24 mouse cellular contexts compared by ENCODE assay signal in genomic region chr11:116359652-116360051, GRCm38 (mm10). TPM values are rescaled to one million over a fixed set of nuclear protein-coding genes. Genes with fewer than 3 reads are reported as not detected.
DNase-seq lines count a peak whose midpoint lies in the region; ATAC-seq and TF ChIP-seq lines count a peak whose summit lies in the region.
"Had no signal": no experiment of that assay in that cellular context is flagged by ENCODE, and none has a peak within 500 bp of the region (broad histone marks: within the 10 kb centered on the region; RNA-seq: fewer than 3 reads in every experiment).

No protein-coding gene starts in this region.

- no peak overlapping the region for H3K4me2 ChIP-seq in forebrain, embryonic 13.5 days
- no peak overlapping the region for H3K4me2 ChIP-seq in forebrain, embryonic 15.5 days (replicated peaks)
- H3K4me2 ChIP-seq in hindbrain, embryonic 16.5 days (ENCODE audit: low read length), result no peak overlapping the region
- no peak overlapping the region for H3K4me2 ChIP-seq in hindbrain, embryonic 11.5 days (replicated peaks; ENCODE audit: low read depth, low read length)
- H3K4me2 ChIP-seq in midbrain, postnatal 0 days (ENCODE audit: low read depth, low read length, poor library complexity, severe bottlenecking), result no peak overlapping the region
- H3K4me2 ChIP-seq in midbrain, embryonic 11.5 days, result no peak overlapping the region
- H3K4me2 ChIP-seq: intestine, embryonic 15.5 days; limb, embryonic 13.5 days; liver, embryonic 15.5 days; midbrain, embryonic 12.5 days; stomach, embryonic 15.5 days had no signal

- H3K36me3 ChIP-seq in forebrain, embryonic 13.5 days (ENCODE audit: poor library complexity, severe bottlenecking), result peaks cover 70% of the 10 kb centered on the region
- H3K36me3 ChIP-seq in forebrain, embryonic 15.5 days, result peaks cover 38% of the 10 kb centered on the region
- peaks cover 11% of the 10 kb centered on the region for H3K36me3 ChIP-seq in hindbrain, embryonic 16.5 days (ENCODE audit: control insufficient read depth, insufficient read depth, low read length)
- H3K36me3 ChIP-seq in hindbrain, embryonic 11.5 days (ENCODE audit: control insufficient read depth, insufficient read depth, low read length), result no peaks in the 10 kb centered on the region
- peaks cover 25% of the 10 kb centered on the region for H3K36me3 ChIP-seq in midbrain, postnatal 0 days (ENCODE audit: insufficient read depth, low read length)
- H3K36me3 ChIP-seq in midbrain, embryonic 11.5 days (ENCODE audit: control insufficient read depth, insufficient read depth, low read length), result no peaks in the 10 kb centered on the region
- H3K36me3 ChIP-seq: liver, embryonic 15.5 days had no signal

- H3K27me3 ChIP-seq in forebrain, embryonic 13.5 days, result no peaks in the 10 kb centered on the region
- no peaks in the 10 kb centered on the region for H3K27me3 ChIP-seq in forebrain, embryonic 15.5 days
- no peaks in the 10 kb centered on the region for H3K27me3 ChIP-seq in hindbrain, embryonic 16.5 days (replicated peaks; ENCODE audit: control insufficient read depth, insufficient read depth, low read length)
- H3K27me3 ChIP-seq in hindbrain, embryonic 11.5 days (ENCODE audit: control insufficient read depth, insufficient read depth, low read length), result no peaks in the 10 kb centered on the region
- no peaks in the 10 kb centered on the region for H3K27me3 ChIP-seq in midbrain, postnatal 0 days (ENCODE audit: insufficient read depth, low read length)
- no peaks in the 10 kb centered on the region for H3K27me3 ChIP-seq in midbrain, embryonic 11.5 days (ENCODE audit: control insufficient read depth, insufficient read depth, low read length)
- H3K27me3 ChIP-seq: CH12.LX; intestine, embryonic 15.5 days; limb, embryonic 13.5 days; liver, embryonic 15.5 days; midbrain, embryonic 12.5 days; stomach, embryonic 15.5 days had no signal

- 0 out of 2 replicates have a peak, but pooled peaks cover 3% of the 10 kb centered on the region for H3K4me1 ChIP-seq in forebrain, embryonic 13.5 days
- no peaks in the 10 kb centered on the region for H3K4me1 ChIP-seq in forebrain, embryonic 15.5 days
- no peaks in the 10 kb centered on the region; the same call in 1 of the 2 replicates for H3K4me1 ChIP-seq in hindbrain, embryonic 16.5 days (ENCODE audit: control insufficient read depth, insufficient read depth, low read depth, low read length)
- no peaks in the 10 kb centered on the region for H3K4me1 ChIP-seq in hindbrain, embryonic 11.5 days (replicated peaks; ENCODE audit: control insufficient read depth, insufficient read depth, low read length)
- H3K4me1 ChIP-seq in midbrain, postnatal 0 days (ENCODE audit: insufficient read depth, low read length), result no peaks in the 10 kb centered on the region
- H3K4me1 ChIP-seq in midbrain, embryonic 11.5 days (ENCODE audit: control insufficient read depth, insufficient read depth, low read length), result no peaks in the 10 kb centered on the region
- H3K4me1 ChIP-seq: midbrain, embryonic 12.5 days; stomach, embryonic 15.5 days had no signal

- no peak overlapping the region for H3K9ac ChIP-seq in forebrain, embryonic 13.5 days
- H3K9ac ChIP-seq in forebrain, embryonic 15.5 days (replicated peaks), result no peak overlapping the region
- H3K9ac ChIP-seq in hindbrain, embryonic 16.5 days (ENCODE audit: low read depth, low read length), result no peak overlapping the region
- no peak overlapping the region for H3K9ac ChIP-seq in hindbrain, embryonic 11.5 days (ENCODE audit: low read depth, low read length)
- H3K9ac ChIP-seq in midbrain, postnatal 0 days (replicated peaks; ENCODE audit: low read length, poor library complexity, severe bottlenecking), result no peak overlapping the region
- H3K9ac ChIP-seq in midbrain, embryonic 11.5 days (ENCODE audit: low read length), result no peak overlapping the region
- H3K9ac ChIP-seq: forebrain, postnatal 0 days; intestine, embryonic 15.5 days; limb, embryonic 13.5 days; liver, embryonic 15.5 days; midbrain, embryonic 12.5 days; stomach, embryonic 15.5 days had no signal

- no peak for ATAC-seq in forebrain, embryonic 13.5 days
- ATAC-seq in forebrain, embryonic 15.5 days (replicated peaks), result no peak
- 0 out of 2 replicates have a peak, but pooled peaks have one; percentile 54 for ATAC-seq in hindbrain, embryonic 16.5 days
- no peak for ATAC-seq in hindbrain, embryonic 11.5 days (ENCODE audit: low FRiP score)
- ATAC-seq in midbrain, postnatal 0 days (ENCODE audit: low FRiP score), result no peak
- no peak for ATAC-seq in midbrain, embryonic 11.5 days (ENCODE audit: low FRiP score)
- ATAC-seq: forebrain, postnatal 0 days; intestine, embryonic 15.5 days; lung, postnatal 0 days had no signal

- no peak overlapping the region for H3K4me3 ChIP-seq in forebrain, embryonic 13.5 days
- no peak overlapping the region for H3K4me3 ChIP-seq in forebrain, embryonic 15.5 days
- no peak overlapping the region for H3K4me3 ChIP-seq in hindbrain, embryonic 16.5 days (ENCODE audit: low read length)
- no peak overlapping the region for H3K4me3 ChIP-seq in hindbrain, embryonic 11.5 days (ENCODE audit: low read depth, low read length)
- H3K4me3 ChIP-seq in midbrain, postnatal 0 days (ENCODE audit: low read depth, low read length), result no peak overlapping the region
- H3K4me3 ChIP-seq in midbrain, embryonic 11.5 days (ENCODE audit: low read depth, low read length), result no peak overlapping the region
- H3K4me3 ChIP-seq: intestine, embryonic 15.5 days; limb, embryonic 13.5 days; liver, embryonic 15.5 days; midbrain, embryonic 12.5 days; myocyte; stomach, embryonic 15.5 days had no signal

- 0 out of 2 replicates have a peak overlapping the region, but pooled peaks have one; percentile 19 for H3K27ac ChIP-seq in forebrain, embryonic 13.5 days
- H3K27ac ChIP-seq in forebrain, embryonic 15.5 days (replicated peaks), result no peak overlapping the region
- H3K27ac ChIP-seq in hindbrain, embryonic 16.5 days (ENCODE audit: low read depth, low read length), result 0 out of 2 replicates have a peak overlapping the region, but pooled peaks have one; percentile 18
- no peak overlapping the region for H3K27ac ChIP-seq in hindbrain, embryonic 11.5 days (ENCODE audit: low read depth, low read length)
- no peak overlapping the region for H3K27ac ChIP-seq in midbrain, postnatal 0 days (ENCODE audit: low read depth, low read length)
- no peak overlapping the region for H3K27ac ChIP-seq in midbrain, embryonic 11.5 days (ENCODE audit: low read depth, low read length)
- H3K27ac ChIP-seq: intestine, embryonic 15.5 days; limb, embryonic 13.5 days; liver, embryonic 15.5 days; midbrain, embryonic 12.5 days; stomach, embryonic 15.5 days had no signal

- DNase-seq in hindbrain, embryonic 11.5 days (ENCODE audit: low spot score), result no peak
- peak; percentile 32 for DNase-seq in midbrain, postnatal 0 days (ENCODE audit: low spot score)
- no peak for DNase-seq in midbrain, embryonic 11.5 days (ENCODE audit: low spot score, missing footprints)
- DNase-seq in thymus, postnatal 4 days, result peak; percentile 62
- DNase-seq: adrenal gland, postnatal 14 days; cerebellum, adult 11 months; forebrain, postnatal 0 days; gastrocnemius, postnatal 36 days; heart, postnatal 36 days; kidney, adult 9 months; kidney, postnatal 4 days; retina, postnatal 1 day had no signal

- WGBS in forebrain, embryonic 13.5 days, result 86% methylated on average over 12 of the region's 12 CpGs
- 80% methylated on average over 12 of the region's 12 CpGs for WGBS in forebrain, embryonic 15.5 days
- WGBS in hindbrain, embryonic 16.5 days, result 68% methylated on average over 12 of the region's 12 CpGs
- WGBS in hindbrain, embryonic 11.5 days, result 87% methylated on average over 12 of the region's 12 CpGs
- 72% methylated on average over 12 of the region's 12 CpGs for WGBS in midbrain, postnatal 0 days
- 93% methylated on average over 12 of the region's 12 CpGs for WGBS in midbrain, embryonic 11.5 days

- H3K9me3 ChIP-seq in forebrain, embryonic 13.5 days (replicated peaks), result peaks cover 5% of the 10 kb centered on the region; the same call in 1 of the 2 replicates
- H3K9me3 ChIP-seq in forebrain, embryonic 15.5 days, result no peaks in the 10 kb centered on the region
- H3K9me3 ChIP-seq in hindbrain, embryonic 16.5 days (ENCODE audit: control insufficient read depth, low read length), result no peaks in the 10 kb centered on the region
- no peaks in the 10 kb centered on the region for H3K9me3 ChIP-seq in hindbrain, embryonic 11.5 days (ENCODE audit: control insufficient read depth, low read length)
- no peaks in the 10 kb centered on the region for H3K9me3 ChIP-seq in midbrain, postnatal 0 days (ENCODE audit: low read length)
- no peaks in the 10 kb centered on the region for H3K9me3 ChIP-seq in midbrain, embryonic 11.5 days (ENCODE audit: control insufficient read depth, low read length)
- H3K9me3 ChIP-seq: intestine, embryonic 15.5 days; liver, embryonic 15.5 days; midbrain, embryonic 12.5 days; stomach, embryonic 15.5 days had no signal

- TF ChIP-seq CTCF in midbrain, postnatal 0 days (IDR thresholded peaks at IDR 0.05), result no peak

RNA-seq across cellular contexts. Expression of gene Foxj1, which starts 24.5 kb away (rescaled TPM):
- 8.1 and 10.6 TPM in 2 replicates for polyA plus RNA-seq in forebrain, embryonic 13.5 days (2015; fragmentation: Nextera tagmentation; extraction: Ambion mirVana)
- 9.5 and 14.7 TPM in 2 replicates for polyA plus RNA-seq in forebrain, embryonic 15.5 days (2015; fragmentation: Nextera tagmentation; extraction: Ambion mirVana)
- polyA plus RNA-seq in hindbrain, embryonic 16.5 days (2015; fragmentation: Nextera tagmentation; extraction: Ambion mirVana), result 13.2 and 16.2 TPM in 2 replicates
- 10.0 and 10.1 TPM in 2 replicates for polyA plus RNA-seq in hindbrain, embryonic 11.5 days (2014; fragmentation: Nextera tagmentation; extraction: Ambion mirVana)
- total RNA-seq in midbrain, postnatal 0 days (2014; rRNA removed), result 24.1 and 37.5 TPM in 2 replicates
- polyA plus RNA-seq in midbrain, postnatal 0 days (2015; fragmentation: Nextera tagmentation; extraction: Ambion mirVana), result 9.6 and 12.1 TPM in 2 replicates
- polyA plus RNA-seq in midbrain, embryonic 11.5 days (2014; fragmentation: Nextera tagmentation; extraction: Ambion mirVana), result 3.5 and 3.8 TPM in 2 replicates
- total RNA-seq: gastrocnemius, postnatal 36 days; heart, postnatal 36 days had no signal

RNA-seq across cellular contexts. Expression of gene Exoc7, which starts 52.6 kb away (rescaled TPM):
- polyA plus RNA-seq in forebrain, embryonic 13.5 days (2015; fragmentation: Nextera tagmentation; extraction: Ambion mirVana), result 88.9 and 89.2 TPM in 2 replicates
- polyA plus RNA-seq in forebrain, embryonic 15.5 days (2015; fragmentation: Nextera tagmentation; extraction: Ambion mirVana), result 109 and 114 TPM in 2 replicates
- 122 and 127 TPM in 2 replicates for polyA plus RNA-seq in hindbrain, embryonic 16.5 days (2015; fragmentation: Nextera tagmentation; extraction: Ambion mirVana)
- polyA plus RNA-seq in hindbrain, embryonic 11.5 days (2014; fragmentation: Nextera tagmentation; extraction: Ambion mirVana), result 66.2 and 68.3 TPM in 2 replicates
- 81.0 and 101 TPM in 2 replicates for total RNA-seq in midbrain, postnatal 0 days (2014; rRNA removed)
- 144 and 149 TPM in 2 replicates for polyA plus RNA-seq in midbrain, postnatal 0 days (2015; fragmentation: Nextera tagmentation; extraction: Ambion mirVana)
- 59.9 and 61.3 TPM in 2 replicates for polyA plus RNA-seq in midbrain, embryonic 11.5 days (2014; fragmentation: Nextera tagmentation; extraction: Ambion mirVana)

RNA-seq across cellular contexts. Expression of gene Rnf157, which starts 53.2 kb away (rescaled TPM):
- polyA plus RNA-seq in forebrain, embryonic 13.5 days (2015; fragmentation: Nextera tagmentation; extraction: Ambion mirVana), result 18.1 and 20.6 TPM in 2 replicates
- polyA plus RNA-seq in forebrain, embryonic 15.5 days (2015; fragmentation: Nextera tagmentation; extraction: Ambion mirVana), result 53.4 and 55.6 TPM in 2 replicates
- 27.8 and 28.5 TPM in 2 replicates for polyA plus RNA-seq in hindbrain, embryonic 16.5 days (2015; fragmentation: Nextera tagmentation; extraction: Ambion mirVana)
- polyA plus RNA-seq in hindbrain, embryonic 11.5 days (2014; fragmentation: Nextera tagmentation; extraction: Ambion mirVana), result 16.0 and 23.1 TPM in 2 replicates
- total RNA-seq in midbrain, postnatal 0 days (2014; rRNA removed), result 113 and 138 TPM in 2 replicates
- 53.7 and 57.0 TPM in 2 replicates for polyA plus RNA-seq in midbrain, postnatal 0 days (2015; fragmentation: Nextera tagmentation; extraction: Ambion mirVana)
- polyA plus RNA-seq in midbrain, embryonic 11.5 days (2014; fragmentation: Nextera tagmentation; extraction: Ambion mirVana), result 17.8 and 18.1 TPM in 2 replicates
- polyA plus RNA-seq: erythroblast, embryonic 14.5 days had no signal

Comparison
In these comparisons a context has a peak if more than half of its experiments do, and no peak if none do; other contexts are left out.
1. H3K27ac ChIP-seq: peak in forebrain, embryonic 13.5 days (single experiment) and hindbrain, embryonic 16.5 days (single experiment); none in forebrain, embryonic 15.5 days (single experiment), hindbrain, embryonic 11.5 days (single experiment), midbrain, postnatal 0 days (single experiment) and midbrain, embryonic 11.5 days (single experiment).
2. DNase-seq: peak in midbrain, postnatal 0 days (single experiment) and thymus, postnatal 4 days (single experiment); none in hindbrain, embryonic 11.5 days (single experiment) and midbrain, embryonic 11.5 days (single experiment).